Mouse (Mus musculus) hindbrain, postnatal 0 days (tissue): ENCODE data around the gene Cftr. TPM values are rescaled to one million over a fixed set of nuclear protein-coding genes. Genes with fewer than 3 reads are reported as not detected.

Experiments used
- ATAC-seq: fragments of 200-750 bp; cut with Nextera tagmentation; 2 replicates; pipeline ENCODE4 v1.8.0; 2017; ENCODE audit warnings: mild to moderate bottlenecking, moderate TSS enrichment, moderate library complexity
- DNase-seq: peaks from one replicate; pipeline ENCODE4 v3.0.0-alpha.2; 2015; ENCODE audit warnings: low spot score
- H3K27ac ChIP-seq: fragments of 300-500 bp; sonication (generic); 2 replicates; pipeline ENCODE4 v1.5.1; 2014; ENCODE audit warnings: mild to moderate bottlenecking
- H3K27me3 ChIP-seq: fragments of 300-500 bp; sonication (generic); 2 replicates; pipeline ENCODE4 v1.6.1; 2014; ENCODE audit warnings: low read length, mixed read lengths; ENCODE audit not compliant: insufficient read depth
- H3K36me3 ChIP-seq: fragments of 300-500 bp; sonication (generic); 2 replicates; pipeline ENCODE4 v1.6.1; 2014; ENCODE audit warnings: low read length, mixed read lengths; ENCODE audit not compliant: insufficient read depth
- H3K4me1 ChIP-seq: fragments of 300-500 bp; sonication (generic); 2 replicates; pipeline ENCODE4 v1.6.1; 2014; ENCODE audit warnings: antibody characterized with exemption, low read length, mixed read lengths; ENCODE audit not compliant: insufficient read depth
- H3K4me2 ChIP-seq: fragments of 300-500 bp; sonication (generic); 2 replicates; pipeline ENCODE4 v1.6.1; 2014; ENCODE audit warnings: low read depth, mild to moderate bottlenecking, low read length, moderate library complexity, mixed read lengths
- H3K4me3 ChIP-seq: fragments of 300-500 bp; sonication (generic); 2 replicates; pipeline ENCODE4 v1.5.1; 2014; ENCODE audit warnings: low read length
- H3K9ac ChIP-seq: fragments of 300-500 bp; sonication (generic); replicated peaks from 2 replicates; pipeline ENCODE4 v1.6.1; 2014; ENCODE audit warnings: mild to moderate bottlenecking, low read length, moderate library complexity, mixed read lengths
- H3K9me3 ChIP-seq: fragments of 300-500 bp; sonication (generic); 2 replicates; pipeline ENCODE4 v1.6.1; 2016; ENCODE audit warnings: low read length, mixed read lengths
- CTCF ChIP-seq: IDR thresholded peaks from 2 replicates; pipeline ENCODE4 v1.5.1; 2016; ENCODE audit warnings: antibody characterized with exemption, control low read depth, low read depth
- WGBS: fragments of 180-500 bp; shearing (Covaris S2); extraction: QIAGEN DNeasy Blood & Tissue Kit; methylation state at CpG from one replicate; pipeline ENCODE4 v1.1.7; 2014; 5-methylcytosine and 5-hydroxymethylcytosine counted together
- polyA plus RNA-seq: library from polyadenylated mRNA; unstranded; fragments of >200 nt; fragmentation: Nextera tagmentation; extraction: Ambion mirVana; gene quantifications from 2 replicates; pipeline ENCODE4 v1.2.1, GENCODE M21; 2015
- total RNA-seq: library from RNA; depleted of rRNA; stranded (reverse); fragments of >200 nt; gene quantifications from 2 replicates; pipeline ENCODE4 v1.2.3, GENCODE M21; 2014

The Cftr gene
- total and polyA plus RNA-seq, 2 experiments from 2014 or later: 0.70 to 1.6 TPM

DNA sequence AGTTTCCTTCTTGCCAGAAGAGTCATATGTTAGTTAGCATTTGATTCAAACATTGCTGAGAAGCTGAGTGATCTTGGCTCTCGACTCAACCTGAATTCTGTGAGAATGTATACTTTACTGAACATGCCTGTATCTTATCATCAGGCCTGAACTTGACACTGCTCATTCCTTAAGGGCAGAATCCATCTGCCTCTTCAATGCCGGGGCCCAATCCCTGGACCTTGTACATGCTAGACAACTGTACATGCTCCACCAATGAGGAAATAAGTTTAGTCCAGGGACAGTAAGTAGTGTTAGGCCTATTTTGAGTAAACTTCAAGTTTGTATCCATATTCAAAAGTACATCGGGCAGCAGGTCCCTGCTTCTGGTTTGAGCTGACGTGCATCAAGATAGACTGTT, 134.6 kb downstream of the Cftr start:
- Histone ChIP-seq H3K36me3 (no peaks in the 10 kb centered on the region), H3K4me3 (no peak overlapping the region), H3K4me2 (no peak overlapping the region), H3K9me3 (no peaks in the 10 kb centered on the region), H3K4me1 (no peaks in the 10 kb centered on the region), H3K27ac (no peak overlapping the region), H3K27me3 (no peaks in the 10 kb centered on the region), H3K9ac (no peak overlapping the region)
- DNase-seq (no peak), ATAC-seq (no peak)
- no peak for TF ChIP-seq CTCF
- WGBS: 95% methylated on average over 4 of the region's 4 CpGs

DNA sequence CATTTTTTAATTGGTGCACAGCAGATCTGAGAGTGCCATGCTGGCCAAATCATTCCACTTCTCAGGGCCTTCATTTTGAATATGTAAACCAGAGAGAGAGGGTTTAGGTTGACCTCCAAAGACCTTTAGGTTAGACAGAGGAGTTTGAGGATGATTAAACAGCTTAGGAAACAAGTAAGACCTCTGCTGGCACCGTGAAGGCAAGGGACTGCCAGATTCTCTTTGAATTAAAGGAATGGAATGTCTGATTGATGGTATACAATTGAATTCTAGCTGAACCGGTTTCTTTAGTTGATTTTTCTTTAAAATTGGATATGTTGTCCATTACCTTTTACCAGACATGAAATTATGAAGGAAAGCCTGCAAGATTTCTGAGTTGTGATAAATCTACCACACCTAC, 140.5 kb downstream of the Cftr start:
- TF ChIP-seq CTCF: no peak
- Histone ChIP-seq H3K4me1 (no peaks in the 10 kb centered on the region), H3K9ac (no peak overlapping the region), H3K9me3 (no peaks in the 10 kb centered on the region), H3K27ac (no peak overlapping the region), H3K4me3 (no peak overlapping the region), H3K27me3 (no peaks in the 10 kb centered on the region), H3K4me2 (no peak overlapping the region), H3K36me3 (no peaks in the 10 kb centered on the region)
- WGBS: 22% methylated on average over 2 of the region's 2 CpGs
- no peak for ATAC-seq
- no peak for DNase-seq

DNA sequence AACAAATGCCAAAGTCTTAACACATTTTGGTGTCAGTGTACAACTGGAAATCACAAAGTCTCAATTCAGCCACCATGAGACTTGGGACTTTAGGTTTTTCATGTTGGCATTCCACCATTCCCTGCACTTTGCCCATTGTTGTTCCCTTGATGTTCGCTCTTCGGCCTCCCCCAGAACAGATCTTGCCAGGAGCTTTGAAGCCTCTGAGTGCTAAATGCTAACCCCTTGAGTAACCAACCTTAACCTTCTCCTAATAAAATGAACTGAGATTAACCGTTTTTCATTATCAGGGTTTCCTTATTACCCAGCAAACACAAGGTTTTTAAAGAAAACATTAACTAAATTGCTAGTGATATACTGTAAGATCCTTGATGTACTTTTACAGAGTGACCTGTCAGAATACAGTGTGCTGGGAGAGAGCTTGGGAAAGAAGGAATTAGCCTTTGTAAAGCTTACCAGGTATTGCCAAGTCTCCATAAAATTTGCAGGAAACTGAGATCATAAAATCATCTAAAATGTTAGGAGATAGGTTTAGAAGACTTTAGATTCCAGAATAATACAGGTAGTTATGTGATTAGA, 144.0 kb downstream of the Cftr start:
- Histone ChIP-seq H3K4me1 (no peaks in the 10 kb centered on the region), H3K9ac (no peak overlapping the region), H3K4me3 (no peak overlapping the region), H3K27me3 (no peaks in the 10 kb centered on the region), H3K27ac (no peak overlapping the region), H3K9me3 (no peaks in the 10 kb centered on the region), H3K36me3 (no peaks in the 10 kb centered on the region), H3K4me2 (no peak overlapping the region)
- DNase-seq (no peak), ATAC-seq (no peak)
- TF ChIP-seq CTCF: no peak
- 82% methylated on average over 3 of the region's 3 CpGs for WGBS

DNA sequence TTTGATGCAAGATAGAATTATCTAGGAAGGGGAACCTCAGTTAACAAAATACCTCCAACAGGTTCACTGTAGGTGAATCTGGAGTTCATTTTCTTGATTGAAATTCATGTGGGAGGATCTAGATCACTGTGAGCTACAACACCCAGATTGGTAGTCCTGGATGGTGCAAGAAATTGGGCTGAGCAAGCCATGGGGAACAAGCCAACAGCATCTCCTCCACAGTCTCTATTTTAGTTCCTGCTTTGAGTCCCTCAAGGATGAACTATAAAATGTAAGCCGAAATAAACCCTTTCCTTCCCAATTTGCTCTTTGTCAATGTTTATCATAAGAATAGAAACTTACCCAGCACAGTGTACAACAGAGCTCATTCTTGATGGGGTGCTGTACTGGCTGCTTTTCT, 152.5 kb downstream of the Cftr start:
- 97% methylated on average over 1 of the region's 1 CpGs for WGBS
- TF ChIP-seq CTCF: no peak

DNA sequence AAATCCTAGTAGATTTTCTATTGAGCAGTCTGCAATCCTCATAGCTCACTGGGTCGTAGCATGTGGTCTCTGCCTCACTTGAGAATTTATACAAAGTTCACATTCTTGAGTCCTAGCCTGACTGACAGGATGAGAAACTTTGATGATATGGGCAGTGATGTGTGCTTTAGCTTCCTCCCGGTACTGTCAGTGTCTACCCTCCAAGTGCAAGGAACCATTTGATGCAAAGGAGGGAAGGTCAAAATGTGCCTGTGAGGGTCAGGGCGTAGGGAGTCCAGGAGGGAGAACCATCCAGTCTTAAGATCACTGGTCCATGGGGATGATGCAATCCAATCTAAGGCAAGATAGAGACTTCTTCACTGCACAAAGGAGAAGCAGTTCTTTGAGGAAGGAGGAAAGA, 164.9 kb downstream of the Cftr start:
- no peak overlapping the region for H3K4me3 ChIP-seq
- H3K4me1 ChIP-seq: no peaks in the 10 kb centered on the region
- ATAC-seq: no peak
- H3K9ac ChIP-seq: no peak overlapping the region
- TF ChIP-seq CTCF: no peak
- no peaks in the 10 kb centered on the region for H3K27me3 ChIP-seq
- no peak overlapping the region for H3K27ac ChIP-seq
- H3K9me3 ChIP-seq: no peaks in the 10 kb centered on the region
- H3K4me2 ChIP-seq: no peak overlapping the region
- 86% methylated on average over 3 of the region's 3 CpGs for WGBS
- H3K36me3 ChIP-seq: no peaks in the 10 kb centered on the region
- no peak for DNase-seq

More for the DNA sequence above, 152.5 kb downstream of the Cftr start:
- H3K4me1 ChIP-seq: no peaks in the 10 kb centered on the region
- no peaks in the 10 kb centered on the region for H3K9me3 ChIP-seq
- DNase-seq (no peak), ATAC-seq (no peak)
- no peak overlapping the region for H3K4me3 ChIP-seq
- H3K27me3 ChIP-seq: no peaks in the 10 kb centered on the region
- no peak overlapping the region for H3K27ac ChIP-seq
- H3K4me2 ChIP-seq: no peak overlapping the region
- H3K36me3 ChIP-seq: no peaks in the 10 kb centered on the region
- no peak overlapping the region for H3K9ac ChIP-seq

DNA sequence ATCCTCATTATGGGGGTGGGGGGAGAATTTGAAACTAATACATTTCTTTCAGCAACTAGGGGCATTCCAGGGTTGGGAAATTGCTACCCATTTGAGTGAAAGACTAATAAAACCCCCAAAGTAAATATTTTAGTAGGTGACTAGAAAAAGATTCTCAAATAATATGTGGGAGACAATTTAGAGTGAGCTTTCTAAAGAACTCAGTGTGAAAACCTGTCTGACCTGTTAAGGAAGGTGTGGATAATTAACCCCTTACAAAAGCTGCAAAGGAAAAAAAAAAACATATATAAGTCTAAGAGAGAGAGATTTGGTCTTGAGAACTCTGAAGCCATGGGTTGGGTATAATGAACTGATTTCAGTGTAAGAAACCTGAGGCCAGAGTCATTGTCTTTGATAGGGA, 167.8 kb downstream of the Cftr start:
- Histone ChIP-seq H3K4me2 (no peak overlapping the region), H3K36me3 (no peaks in the 10 kb centered on the region), H3K27me3 (no peaks in the 10 kb centered on the region), H3K4me1 (no peaks in the 10 kb centered on the region), H3K9me3 (no peaks in the 10 kb centered on the region), H3K27ac (no peak overlapping the region), H3K4me3 (no peak overlapping the region), H3K9ac (no peak overlapping the region)
- no peak for TF ChIP-seq CTCF
- ATAC-seq: no peak
- no peak for DNase-seq

DNA sequence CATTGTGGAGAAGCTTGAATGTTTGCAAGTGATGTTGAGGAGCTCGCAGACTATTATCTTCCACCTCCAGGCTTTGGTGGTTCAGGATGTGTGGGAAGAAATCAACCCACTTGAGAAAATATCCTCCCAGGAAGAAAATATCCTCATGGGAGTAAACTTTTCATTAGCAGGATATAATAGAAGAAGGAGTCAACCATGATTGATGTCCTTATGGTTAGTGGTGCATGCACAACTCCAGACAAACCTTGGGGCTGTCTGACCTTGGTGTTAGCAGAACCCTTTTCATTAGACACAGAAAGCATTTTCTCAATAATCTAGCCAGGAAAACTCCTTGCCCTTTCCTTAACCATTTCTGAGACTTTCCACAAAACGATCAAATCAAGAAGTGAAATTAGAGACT, 173.8 kb downstream of the Cftr start:
- H3K4me1 ChIP-seq: no peaks in the 10 kb centered on the region
- no peaks in the 10 kb centered on the region for H3K9me3 ChIP-seq
- no peak overlapping the region for H3K4me2 ChIP-seq
- H3K9ac ChIP-seq: no peak overlapping the region
- TF ChIP-seq CTCF: no peak
- no peaks in the 10 kb centered on the region for H3K36me3 ChIP-seq
- H3K27ac ChIP-seq: no peak overlapping the region
- no peak for ATAC-seq
- WGBS: 93% methylated on average over 2 of the region's 2 CpGs
- H3K4me3 ChIP-seq: no peak overlapping the region
- no peak for DNase-seq
- H3K27me3 ChIP-seq: no peaks in the 10 kb centered on the region
